Mouse (Mus musculus) megakaryocyte, embryonic 14.5 days (primary cell): ENCODE measurements around the gene Ern1.

Source experiments
- FLI1 ChIP-seq: IDR thresholded peaks from 2 replicates; pipeline ENCODE4 v1.6.1; 2012; ENCODE audit warnings: low read length, inconsistent platforms, mixed read lengths
- GATA1 ChIP-seq: IDR thresholded peaks from 3 replicates; pipeline ENCODE4 v1.6.1; 2012; ENCODE audit warnings: mixed read lengths, low read length, inconsistent platforms, borderline replicate concordance

- TF ChIP-seq FLI1 (peak; percentile 28; the same call in 1 of the 2 replicates), GATA1 (0 out of 3 replicates have a peak, but pooled peaks have one; percentile 20)
These were observed 13.0 kb upstream of the Ern1 start for GRCm38 (mm10) chr11:106500393-106501307.
